Comparison of ENCODE assay signal across 12 mouse cellular contexts in the genomic region with DNA sequence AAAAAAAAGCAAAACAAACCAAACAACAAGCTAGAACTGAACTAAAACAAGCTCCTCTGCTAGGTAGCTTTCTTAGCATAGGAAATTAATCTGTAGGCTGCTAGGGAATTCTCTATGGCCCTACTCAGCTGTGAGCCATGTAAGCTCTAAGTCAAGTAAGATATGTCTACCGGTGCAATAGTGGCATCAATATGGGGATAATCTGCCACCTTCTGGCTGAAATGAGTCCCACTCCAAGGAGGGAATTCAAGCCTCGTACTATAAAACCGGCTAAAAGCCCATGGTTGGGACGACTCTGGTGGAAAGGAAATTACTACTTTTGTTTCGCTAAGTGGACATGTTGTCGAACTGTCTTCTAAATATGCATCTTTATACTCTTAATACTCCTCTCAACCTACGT. TPM values are rescaled to one million over a fixed set of nuclear protein-coding genes. Genes with fewer than 3 reads are reported as not detected.
DNase-seq lines count a peak whose midpoint lies in the region; ATAC-seq and TF ChIP-seq lines count a peak whose summit lies in the region.
"Had no signal": no experiment of that assay in that cellular context is flagged by ENCODE, and none has a peak within 500 bp of the region (broad histone marks: within the 10 kb centered on the region; RNA-seq: fewer than 3 reads in every experiment).

No protein-coding gene starts in this region.

- peaks cover 78% of the 10 kb centered on the region for H3K36me3 ChIP-seq in intestine, postnatal 0 days (ENCODE audit: control insufficient read depth, insufficient read depth)
- peaks cover 40% of the 10 kb centered on the region for H3K36me3 ChIP-seq in intestine, embryonic 15.5 days
- H3K36me3 ChIP-seq in lung, postnatal 0 days (ENCODE audit: insufficient read depth, low read length), result peaks cover 60% of the 10 kb centered on the region

- WGBS in intestine, postnatal 0 days, result 64% methylated on average over 7 of the region's 7 CpGs
- WGBS in intestine, embryonic 15.5 days, result 78% methylated on average over 7 of the region's 7 CpGs
- WGBS in lung, postnatal 0 days, result 72% methylated on average over 7 of the region's 7 CpGs

- DNase-seq in adrenal gland, adult 2 months, result peak; percentile 10
- no peak for DNase-seq in adrenal gland, adult 8-10 months
- peak; percentile 22 for DNase-seq in lung, postnatal 0 days (ENCODE audit: low spot score)
- DNase-seq in lung, postnatal 10 days, result no peak
- DNase-seq in retina, postnatal 1 day, result peak; percentile 33
- no peak for DNase-seq in thymus, postnatal 10 days (ENCODE audit: low spot score in 2 of 2)
- DNase-seq: lung, adult 2 months; thymus, postnatal 36 days had no signal

- no peak for TF ChIP-seq EP300 in lung, postnatal 0 days (IDR thresholded peaks at IDR 0.05)

- no peak overlapping the region for H3K4me2 ChIP-seq in intestine, postnatal 0 days (replicated peaks; ENCODE audit: low read depth)
- no peak overlapping the region for H3K4me2 ChIP-seq in intestine, embryonic 15.5 days (replicated peaks)
- H3K4me2 ChIP-seq in lung, postnatal 0 days (replicated peaks; ENCODE audit: low read depth, low read length), result no peak overlapping the region

- H3K27ac ChIP-seq in intestine, postnatal 0 days (ENCODE audit: low read depth, low read length), result no peak overlapping the region
- H3K27ac ChIP-seq in intestine, embryonic 15.5 days, result no peak overlapping the region
- H3K27ac ChIP-seq in lung, postnatal 0 days (ENCODE audit: low read length), result no peak overlapping the region

- H3K4me3 ChIP-seq in intestine, postnatal 0 days (ENCODE audit: low read depth, low read length), result no peak overlapping the region
- no peak overlapping the region for H3K4me3 ChIP-seq in intestine, embryonic 15.5 days (replicated peaks)
- H3K4me3 ChIP-seq in lung, postnatal 0 days (ENCODE audit: low read depth, low read length), result no peak overlapping the region

- H3K4me1 ChIP-seq in intestine, postnatal 0 days (replicated peaks; ENCODE audit: control insufficient read depth, insufficient read depth, low read length), result no peaks in the 10 kb centered on the region
- no peaks in the 10 kb centered on the region for H3K4me1 ChIP-seq in intestine, embryonic 15.5 days (replicated peaks)
- H3K4me1 ChIP-seq in lung, postnatal 0 days (ENCODE audit: insufficient read depth, low read depth, low read length), result no peaks in the 10 kb centered on the region

- H3K27me3 ChIP-seq in intestine, postnatal 0 days (replicated peaks; ENCODE audit: control insufficient read depth, insufficient read depth, low read length), result no peaks in the 10 kb centered on the region
- no peaks in the 10 kb centered on the region for H3K27me3 ChIP-seq in intestine, embryonic 15.5 days (replicated peaks)
- no peaks in the 10 kb centered on the region for H3K27me3 ChIP-seq in lung, postnatal 0 days (replicated peaks; ENCODE audit: insufficient read depth, low read length)

- TF ChIP-seq CTCF in intestine, postnatal 0 days (IDR thresholded peaks at IDR 0.05; ENCODE audit: low read depth), result peak; percentile 53
- peak; percentile 32 for TF ChIP-seq CTCF in lung, postnatal 0 days (IDR thresholded peaks at IDR 0.05)

- no peak for ATAC-seq in intestine, postnatal 0 days
- ATAC-seq in intestine, embryonic 15.5 days, result no peak
- ATAC-seq in lung, postnatal 0 days, result no peak
- ATAC-seq: forebrain, embryonic 16.5 days; intestine, embryonic 16.5 days had no signal

- no peak overlapping the region for H3K9ac ChIP-seq in intestine, postnatal 0 days (ENCODE audit: low read depth, low read length)
- no peak overlapping the region for H3K9ac ChIP-seq in intestine, embryonic 15.5 days
- H3K9ac ChIP-seq in lung, postnatal 0 days (replicated peaks; ENCODE audit: low read depth), result no peak overlapping the region

- no peaks in the 10 kb centered on the region for H3K9me3 ChIP-seq in intestine, postnatal 0 days (ENCODE audit: control insufficient read depth)
- no peaks in the 10 kb centered on the region for H3K9me3 ChIP-seq in intestine, embryonic 15.5 days
- H3K9me3 ChIP-seq in lung, postnatal 0 days (ENCODE audit: low read length), result no peaks in the 10 kb centered on the region

RNA-seq across cellular contexts. Expression of gene Setd6, which starts 22.9 kb away (rescaled TPM):
- total RNA-seq in adrenal gland, adult 2 months (2021), result 10 to 100 TPM; 28.9 to 39.7 TPM
- polyA plus RNA-seq in adrenal gland, adult 2 months (2012; rRNA removed), result 15.3 and 16.3 TPM in 2 replicates
- total RNA-seq in adrenal gland, adult 8-10 months (2022), result 10 to 100 TPM; 27.1 to 44.1 (median 39.6) TPM
- polyA plus RNA-seq in intestine, postnatal 0 days (2015; fragmentation: Nextera tagmentation; extraction: Ambion mirVana), result 8.2 and 9.3 TPM in 2 replicates
- 19.7 and 24.3 TPM in 2 replicates for polyA plus RNA-seq in intestine, embryonic 15.5 days (2015; fragmentation: Nextera tagmentation; extraction: Ambion mirVana)
- polyA plus RNA-seq in lung, postnatal 0 days (2015; fragmentation: Nextera tagmentation; extraction: Ambion mirVana), result 7.8 and 7.9 TPM in 2 replicates

Comparison
In these comparisons a context has a peak if more than half of its experiments do, and no peak if none do; other contexts are left out.
1. DNase-seq: peak in adrenal gland, adult 2 months (single experiment), lung, postnatal 0 days (single experiment) and retina, postnatal 1 day (single experiment); none in adrenal gland, adult 8-10 months (single experiment), lung, postnatal 10 days (single experiment) and thymus, postnatal 10 days (0 of 2).